Mouse (Mus musculus): ENCODE measurements around the gene Hoxc9.

Gene Hoxc9

DNA sequence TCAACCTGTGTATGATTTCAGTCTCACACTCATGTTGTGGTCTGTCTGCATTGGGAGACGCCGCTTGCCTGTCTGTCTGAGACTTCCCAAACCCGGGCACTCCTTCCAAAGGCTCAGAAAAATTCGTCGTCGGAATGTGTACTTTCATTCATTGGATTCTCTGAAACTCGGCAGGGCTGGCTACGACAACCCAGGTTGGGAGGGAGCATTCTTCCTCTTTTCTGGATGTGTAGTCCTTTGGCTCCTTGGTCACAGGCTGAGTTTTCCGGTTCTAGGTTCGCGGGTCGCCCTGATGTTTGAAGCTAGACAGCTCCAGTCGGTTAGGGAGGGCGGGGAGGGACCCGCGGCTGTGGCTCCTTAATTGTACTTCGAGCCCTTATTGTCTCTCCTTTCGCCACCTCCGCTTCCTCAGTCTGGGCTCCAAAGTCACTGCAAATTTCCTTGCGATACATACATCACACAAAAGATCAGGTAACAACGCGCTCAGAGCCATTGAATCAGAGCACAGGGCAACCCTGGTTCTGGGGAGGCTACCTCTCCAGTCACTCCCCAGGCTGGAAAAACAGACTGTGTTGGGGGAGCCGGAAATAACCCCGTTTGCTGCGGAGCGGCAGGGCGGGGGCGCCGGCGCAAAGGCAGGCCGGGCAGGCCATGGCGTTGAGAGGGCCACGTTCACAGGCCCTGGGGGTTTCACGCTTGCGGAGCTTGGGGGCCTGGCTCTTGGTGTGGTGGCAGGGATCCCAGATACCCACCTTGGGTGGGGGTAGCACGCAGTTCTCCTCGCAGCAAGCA lies 588 bp downstream of the Hoxc9 start:
- DNase-seq (ENCODE audit: low spot score in 2 of 2), result no peak

DNA sequence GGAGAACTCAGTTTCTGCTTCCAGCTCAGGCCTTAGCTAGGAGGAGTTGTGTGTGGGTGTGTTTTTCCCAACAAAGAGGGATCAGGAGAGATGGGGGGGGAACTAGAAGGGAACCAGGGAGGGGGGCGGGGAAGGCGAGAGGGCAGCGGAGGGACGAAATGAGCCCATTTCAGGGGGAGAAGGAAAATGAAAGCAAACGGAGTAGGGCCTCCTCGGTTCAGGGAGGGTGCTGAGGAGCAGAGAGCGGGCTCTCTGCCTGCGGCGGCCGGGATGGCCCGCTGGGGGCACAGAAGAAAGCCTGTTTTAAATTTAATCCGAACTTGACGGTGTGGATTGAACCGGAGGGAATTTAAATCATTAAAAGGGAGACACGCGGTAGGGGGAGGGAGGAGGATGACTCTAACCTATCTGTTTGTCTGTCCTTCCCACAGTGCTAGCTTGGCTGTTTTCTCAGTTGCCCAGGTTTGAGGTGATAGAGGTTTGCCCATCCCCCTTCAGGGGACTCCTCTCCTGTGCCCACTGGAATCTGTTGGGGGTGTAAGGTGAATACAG lies 1.3 kb downstream of the Hoxc9 start:
- DNase-seq (ENCODE audit: low spot score in 2 of 2), result no peak

DNA sequence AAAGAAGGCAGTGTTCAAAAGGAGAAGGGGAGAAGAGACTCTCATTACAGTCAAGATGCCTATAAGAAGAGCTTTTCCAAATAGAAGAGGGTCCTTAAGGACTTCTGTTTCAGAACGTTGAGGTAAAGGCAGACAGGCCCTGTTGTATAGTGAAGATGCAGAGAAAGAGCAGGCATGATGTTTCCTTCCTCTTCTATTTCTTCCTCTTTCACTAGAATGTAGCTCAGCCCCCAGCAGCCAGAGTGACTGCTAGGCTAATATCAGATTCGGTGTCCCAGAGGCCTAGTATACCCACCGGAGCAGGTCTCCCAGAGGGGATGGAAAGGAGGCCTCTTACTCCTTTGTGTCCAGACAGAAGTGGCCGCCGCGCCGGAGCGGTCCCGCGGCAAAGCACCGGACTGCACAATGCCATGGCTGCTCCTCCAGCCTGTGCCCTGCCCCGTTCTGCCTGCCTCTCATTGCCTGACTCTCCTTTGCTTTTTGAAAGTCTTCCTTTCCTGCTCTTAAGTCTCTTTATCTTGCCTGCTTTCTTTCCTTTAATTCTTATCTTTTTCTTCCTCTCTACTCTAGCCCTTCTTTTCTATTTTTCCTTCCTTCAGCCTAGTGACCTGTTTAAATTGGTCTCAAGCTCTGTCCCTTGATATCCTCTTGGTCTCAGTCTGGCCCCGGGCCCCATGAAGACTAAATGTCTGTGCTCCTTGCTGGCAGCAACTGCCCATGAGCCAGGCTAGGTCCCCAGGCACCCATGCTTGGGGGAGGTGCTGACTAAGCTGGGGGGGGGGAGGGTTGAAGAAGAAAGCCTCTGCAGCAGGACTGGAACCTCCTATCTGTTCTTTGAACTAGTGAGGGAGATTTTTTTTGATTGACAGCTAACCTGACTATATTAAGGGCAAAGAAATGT lies 2.6 kb downstream of the Hoxc9 start:
- DNase-seq (ENCODE audit: low spot score in 2 of 2), result no peak

DNA sequence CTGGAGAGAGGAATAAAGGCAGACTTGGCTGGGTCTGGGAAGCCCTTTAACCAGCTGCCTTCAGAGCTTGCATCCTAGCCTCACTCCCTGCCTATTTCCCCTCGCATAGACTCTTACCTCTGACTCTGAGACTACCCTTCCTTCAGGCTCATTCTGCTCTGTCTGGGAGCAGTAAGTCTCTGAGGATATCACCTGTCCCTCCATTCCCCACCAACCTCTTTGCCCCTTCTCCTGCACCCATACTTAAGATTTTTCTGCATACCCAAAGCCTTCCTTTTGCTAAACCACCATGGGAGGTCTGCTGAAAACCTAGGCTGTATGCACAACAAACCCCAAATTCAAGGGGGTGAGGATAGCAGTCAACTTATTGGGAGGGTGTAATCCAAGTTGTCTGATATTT lies 3.7 kb downstream of the Hoxc9 start:
- DNase-seq (ENCODE audit: low spot score in 2 of 2), result no peak

DNA sequence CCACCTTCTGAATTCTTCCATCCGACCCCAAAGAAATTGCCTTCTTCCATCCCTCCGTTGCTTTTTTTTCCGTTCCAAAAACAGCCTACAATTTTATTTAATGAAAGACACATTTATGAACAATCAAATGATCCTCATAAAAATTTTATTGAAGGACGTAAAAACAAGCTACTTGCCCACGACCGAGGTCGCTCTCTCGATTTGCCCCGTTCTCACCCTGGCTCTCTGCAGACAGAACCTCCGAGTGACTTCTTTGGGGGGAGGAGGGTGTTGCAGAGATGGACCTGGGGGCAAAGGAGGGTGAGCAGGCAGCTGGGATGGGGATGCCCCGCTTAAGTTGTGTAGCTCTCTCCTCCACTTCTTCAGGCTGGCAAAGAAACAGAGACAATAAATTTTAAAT lies 4.1 kb downstream of the Hoxc9 start:
- DNase-seq (ENCODE audit: low spot score in 2 of 2), result no peak

DNA sequence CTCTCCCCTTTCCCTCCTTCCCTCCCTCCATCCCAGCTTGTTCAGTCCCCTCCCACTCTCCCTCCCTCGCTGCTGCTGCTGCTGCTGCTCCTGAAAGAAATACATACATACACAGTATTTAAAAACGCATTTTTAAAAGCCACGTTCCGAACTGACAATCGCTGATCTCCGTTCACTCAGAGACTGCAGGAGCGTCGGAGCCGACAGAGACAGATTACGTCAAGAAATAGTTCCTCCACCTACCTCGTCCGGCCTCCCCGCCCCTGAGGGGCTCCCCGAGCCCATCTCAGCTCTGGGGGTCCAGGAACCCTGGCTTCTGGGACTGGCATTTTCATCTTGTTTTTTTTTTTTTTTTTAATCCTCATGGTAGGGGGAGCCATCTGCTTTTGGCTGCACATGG lies 4.7 kb downstream of the Hoxc9 start:
- DNase-seq (ENCODE audit: low spot score in 2 of 2), result no peak

DNA sequence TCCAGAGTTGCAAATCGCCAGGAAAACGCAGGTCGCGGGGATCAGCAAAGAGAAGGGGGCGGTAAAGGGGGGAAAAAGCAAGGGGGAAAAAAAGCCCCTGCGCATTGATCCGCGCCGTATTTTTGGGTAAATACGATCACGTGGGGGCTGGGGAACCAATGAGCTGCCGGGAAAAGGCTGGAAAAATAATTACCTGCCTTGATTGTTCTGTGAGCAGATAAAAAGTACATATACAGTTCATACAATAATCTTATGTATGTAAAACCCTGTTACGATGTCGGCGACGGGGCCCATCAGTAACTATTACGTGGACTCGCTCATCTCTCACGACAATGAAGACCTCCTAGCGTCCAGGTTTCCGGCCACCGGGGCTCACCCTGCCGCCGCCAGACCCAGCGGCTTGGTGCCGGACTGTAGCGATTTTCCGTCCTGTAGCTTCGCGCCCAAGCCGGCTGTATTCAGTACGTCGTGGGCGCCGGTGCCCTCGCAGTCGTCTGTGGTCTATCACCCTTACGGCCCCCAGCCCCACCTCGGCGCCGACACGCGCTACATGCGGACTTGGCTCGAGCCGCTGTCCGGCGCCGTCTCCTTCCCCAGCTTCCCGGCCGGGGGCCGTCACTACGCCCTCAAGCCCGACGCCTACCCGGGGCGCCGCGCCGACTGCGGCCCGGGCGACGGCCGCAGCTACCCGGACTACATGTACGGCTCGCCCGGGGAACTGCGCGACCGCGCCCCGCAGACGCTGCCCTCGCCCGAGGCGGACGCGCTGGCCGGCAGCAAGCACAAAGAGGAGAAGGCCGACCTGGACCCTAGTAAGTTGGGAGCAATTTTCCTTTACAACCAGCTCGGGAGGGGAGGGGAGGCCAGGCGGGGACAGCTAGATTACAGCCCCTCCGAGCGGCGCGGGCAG lies 5.4 kb downstream of the Hoxc9 start:
- no peak for DNase-seq (ENCODE audit: low spot score in 2 of 2)

DNA sequence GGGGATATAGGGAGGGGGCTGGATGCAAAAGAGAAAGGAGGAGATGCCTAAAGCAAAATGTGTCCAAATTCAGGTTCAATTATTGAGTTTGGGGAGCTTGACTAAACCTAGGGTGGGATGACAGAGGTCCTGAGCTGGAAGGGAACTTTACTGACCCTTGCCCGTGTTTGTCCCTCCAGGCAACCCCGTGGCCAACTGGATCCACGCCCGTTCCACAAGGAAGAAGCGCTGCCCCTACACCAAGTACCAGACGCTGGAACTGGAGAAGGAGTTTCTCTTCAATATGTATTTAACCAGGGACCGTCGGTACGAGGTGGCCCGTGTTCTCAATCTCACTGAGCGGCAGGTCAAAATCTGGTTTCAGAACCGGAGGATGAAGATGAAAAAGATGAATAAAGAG lies 7.5 kb downstream of the Hoxc9 start:
- no peak for DNase-seq (ENCODE audit: low spot score in 2 of 2)

DNA sequence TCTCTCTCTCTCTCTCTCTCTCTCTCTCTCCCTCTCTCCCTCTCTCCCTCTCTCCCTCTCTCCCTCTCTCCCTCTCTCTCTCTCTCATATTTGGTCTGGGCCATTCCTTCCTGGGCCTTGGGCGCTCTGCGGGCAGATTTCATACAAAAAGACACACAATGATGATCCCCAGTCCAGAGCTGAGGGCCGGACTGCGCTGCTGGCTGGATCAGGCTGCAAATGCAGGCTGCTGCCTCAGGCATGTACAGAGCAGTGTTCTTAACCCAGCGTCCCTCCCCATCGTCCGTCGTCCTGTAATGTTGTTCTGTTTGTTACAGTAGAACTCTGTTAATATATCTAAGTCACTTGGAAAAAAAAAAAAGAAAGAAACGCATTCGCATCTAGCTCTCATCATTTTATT lies 8.3 kb downstream of the Hoxc9 start:
- DNase-seq (ENCODE audit: low spot score in 2 of 2), result no peak

DNA sequence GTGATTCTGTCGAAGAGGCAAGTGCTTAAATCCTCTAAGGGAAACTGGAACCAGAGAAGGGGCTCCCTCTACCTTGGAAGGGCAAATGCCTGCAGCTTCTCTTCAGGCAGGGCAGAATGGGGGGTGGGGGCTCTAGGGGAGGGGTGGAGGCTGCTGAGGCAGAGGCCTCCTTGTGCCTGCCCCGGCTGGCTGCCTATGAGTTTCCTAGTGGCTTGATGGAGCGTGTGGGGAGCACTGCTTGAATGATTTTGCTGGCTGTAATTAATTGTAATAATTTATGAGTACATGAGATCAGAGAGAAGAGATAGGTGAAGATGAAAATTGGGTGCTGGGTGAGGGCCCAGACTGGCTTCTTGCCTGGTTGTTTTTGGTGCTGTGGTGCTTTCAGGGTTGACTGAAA lies 8.7 kb downstream of the Hoxc9 start:
- no peak for DNase-seq (ENCODE audit: low spot score in 2 of 2)

DNA sequence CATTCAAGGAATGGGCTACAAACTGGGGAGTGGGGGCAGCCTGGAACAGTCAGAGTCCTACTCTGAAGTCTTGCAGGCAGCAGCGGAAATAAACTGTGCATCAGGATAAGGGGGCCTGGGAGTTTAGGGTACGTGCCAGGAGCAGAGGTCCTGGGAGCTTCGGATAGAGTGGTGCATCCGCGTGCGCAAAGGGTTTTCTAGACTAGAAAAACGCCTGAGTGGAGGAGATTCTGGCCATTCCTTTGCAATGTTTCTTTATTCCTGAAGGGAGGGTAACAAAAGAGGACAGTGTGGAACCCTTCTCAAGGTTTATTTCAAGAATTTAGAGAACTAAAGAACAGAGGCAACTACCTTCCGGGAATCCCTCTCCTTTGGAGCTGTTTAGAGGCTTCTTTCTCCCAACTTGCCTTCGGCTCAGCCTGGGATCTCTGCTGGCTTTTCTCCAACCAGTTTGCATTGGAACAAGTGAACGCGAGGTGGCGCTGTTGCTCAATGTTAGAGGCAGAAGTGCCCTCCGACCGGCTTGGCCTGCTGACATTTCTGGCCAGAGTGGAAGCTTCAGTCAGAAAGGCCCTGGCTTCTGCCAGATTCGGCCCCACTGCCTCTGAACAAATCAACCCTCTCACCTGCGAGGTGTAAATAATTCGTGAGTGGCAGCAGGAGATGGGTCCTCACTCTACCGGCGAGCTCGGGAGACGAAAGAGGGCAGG lies 11.0 kb downstream of the Hoxc9 start:
- peak; percentile 77 to 89 for DNase-seq (ENCODE audit: low spot score in 2 of 2)

DNA sequence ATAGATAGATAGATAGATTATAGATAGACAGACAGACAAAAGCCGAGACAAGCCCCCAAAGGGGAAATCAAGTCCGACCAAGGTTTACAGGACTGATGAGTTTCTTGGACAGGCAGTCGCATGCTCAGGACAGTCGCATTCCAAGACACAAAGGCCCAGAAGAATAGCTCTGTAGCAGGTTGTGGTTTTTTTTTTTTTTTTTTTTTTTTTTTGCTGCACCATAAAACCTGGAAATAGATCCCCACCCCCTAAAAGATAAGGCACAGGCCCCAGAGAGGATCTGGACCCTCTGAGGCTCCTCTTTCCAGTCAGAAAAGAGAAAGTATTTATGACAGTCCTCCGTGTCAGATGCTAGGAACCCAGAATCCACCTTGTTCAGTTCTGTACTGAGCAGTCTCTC lies 11.8 kb downstream of the Hoxc9 start:
- no peak for DNase-seq (ENCODE audit: low spot score in 2 of 2)

DNA sequence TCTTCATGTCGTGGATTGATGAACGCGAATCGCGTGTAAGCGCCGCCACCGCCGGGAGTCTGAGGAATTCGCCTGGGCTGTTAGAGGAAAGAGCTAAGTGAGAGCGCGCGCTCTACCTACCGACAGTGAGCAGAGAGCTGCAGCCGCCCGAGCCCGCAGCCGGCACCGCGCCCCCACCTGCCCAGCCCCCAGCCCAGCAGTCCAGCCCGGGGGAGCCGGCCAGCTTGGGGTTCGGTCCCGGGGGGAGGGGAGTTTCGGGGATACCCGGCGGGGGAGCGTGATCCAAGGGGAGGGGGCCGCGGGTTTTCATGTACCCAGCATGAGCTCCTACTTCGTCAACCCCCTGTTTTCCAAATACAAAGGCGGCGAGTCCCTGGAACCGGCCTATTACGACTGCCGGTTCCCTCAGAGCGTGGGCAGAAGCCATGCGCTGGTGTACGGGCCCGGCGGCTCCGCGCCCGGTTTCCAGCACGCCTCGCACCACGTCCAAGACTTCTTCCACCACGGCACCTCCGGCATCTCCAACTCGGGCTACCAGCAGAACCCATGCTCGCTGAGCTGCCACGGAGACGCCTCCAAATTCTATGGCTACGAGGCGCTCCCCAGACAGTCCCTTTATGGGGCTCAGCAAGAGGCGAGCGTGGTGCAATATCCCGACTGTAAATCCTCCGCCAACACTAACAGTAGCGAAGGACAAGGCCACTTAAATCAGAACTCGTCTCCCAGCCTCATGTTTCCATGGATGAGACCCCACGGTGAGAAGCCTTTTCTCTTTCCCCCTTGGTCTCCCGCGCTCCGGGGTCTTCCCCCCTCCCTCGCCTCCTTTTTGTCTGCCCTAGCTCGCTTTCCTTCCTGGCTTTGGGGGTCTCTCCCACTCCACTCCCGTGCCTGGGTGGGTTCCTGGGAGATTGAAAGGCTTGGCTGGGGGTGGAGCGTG lies 14.5 kb downstream of the Hoxc9 start, which contains the start of gene Hoxc8:
Gene Hoxc8, plus strand, starts transcription at position 147 of the 937 bp plus-strand sequence.
- no peak for DNase-seq (ENCODE audit: low spot score in 2 of 2)

DNA sequence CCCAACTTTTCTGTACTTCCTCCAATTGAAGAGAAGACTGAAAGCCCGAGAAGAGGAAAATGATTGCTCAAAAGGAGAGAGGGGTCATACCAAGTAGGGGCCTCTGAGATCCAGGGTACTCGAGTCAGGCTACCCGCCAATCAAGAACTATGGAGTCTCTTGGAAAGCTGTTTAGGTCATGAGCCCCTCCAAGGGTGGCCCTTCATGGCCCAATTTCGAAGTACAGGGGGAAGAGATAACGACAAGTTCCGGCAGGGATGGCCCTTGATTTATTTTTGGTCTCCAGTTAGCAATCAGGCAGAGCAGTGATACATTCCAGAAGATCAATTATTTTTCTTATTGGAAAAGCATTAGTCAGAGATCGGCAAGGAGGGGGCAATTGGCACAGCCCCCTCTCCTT lies 15.5 kb downstream of the Hoxc9 start:
- no peak for DNase-seq (ENCODE audit: low spot score in 2 of 2)

DNA sequence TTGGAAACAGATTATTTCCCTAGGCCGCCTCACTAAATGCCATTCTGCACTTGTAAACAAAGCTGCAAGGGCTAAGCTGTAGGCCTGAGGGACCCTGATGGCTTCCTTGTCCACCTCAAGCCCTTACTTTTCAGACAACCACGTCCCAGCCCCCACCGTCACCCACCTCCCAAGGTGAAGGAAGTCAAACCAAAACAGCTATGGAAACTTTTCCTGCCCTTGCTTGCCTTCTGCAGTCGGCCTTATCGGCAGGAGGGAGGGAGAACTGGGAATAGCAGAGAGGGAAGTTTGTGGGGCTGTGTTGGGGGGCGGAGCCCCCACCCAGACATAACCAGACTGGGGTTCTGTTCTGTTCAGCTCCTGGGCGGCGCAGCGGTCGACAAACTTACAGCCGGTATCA lies 16.0 kb downstream of the Hoxc9 start:
- no peak for DNase-seq (ENCODE audit: low spot score in 2 of 2)

DNA sequence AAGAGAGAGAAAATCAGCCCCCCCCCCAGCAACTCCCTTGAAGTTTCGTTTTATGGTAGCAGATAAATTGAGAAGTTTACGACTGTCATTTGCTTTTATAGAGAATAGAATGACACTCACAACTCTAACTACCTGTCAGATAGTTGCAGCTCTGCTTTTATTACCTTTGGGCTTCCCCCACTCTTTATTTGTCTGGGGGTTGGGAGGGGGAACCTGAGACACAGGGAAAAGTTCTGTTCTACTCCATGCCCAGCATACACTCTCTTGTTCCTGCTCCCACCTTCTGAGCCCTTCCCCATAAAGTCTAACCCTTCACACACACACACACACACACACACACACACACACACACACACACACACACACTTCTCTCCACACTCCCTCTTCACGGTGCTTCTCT lies 16.6 kb downstream of the Hoxc9 start:
- DNase-seq (ENCODE audit: low spot score in 2 of 2), result no peak

DNA sequence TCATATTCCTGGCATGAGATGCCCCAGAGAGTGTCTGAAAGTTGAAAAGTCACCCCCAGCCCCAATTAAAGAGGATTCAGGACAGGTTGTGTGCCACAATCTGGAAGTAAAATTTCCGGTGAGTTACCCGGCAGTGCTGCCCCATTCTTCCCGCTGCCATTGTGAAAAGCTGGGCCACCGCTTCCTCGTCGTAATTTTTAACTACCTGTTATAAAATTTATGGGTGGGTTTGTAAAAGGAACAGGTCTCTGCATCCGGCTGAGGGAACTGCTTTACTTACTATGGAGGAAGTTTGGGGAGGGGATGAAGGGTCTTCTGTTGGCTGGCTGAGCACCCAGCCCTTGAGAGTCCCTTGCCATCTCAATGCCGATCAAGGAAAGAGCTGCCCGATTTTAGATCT lies 20.3 kb downstream of the Hoxc9 start:
- DNase-seq (ENCODE audit: low spot score in 2 of 2), result no peak

DNA sequence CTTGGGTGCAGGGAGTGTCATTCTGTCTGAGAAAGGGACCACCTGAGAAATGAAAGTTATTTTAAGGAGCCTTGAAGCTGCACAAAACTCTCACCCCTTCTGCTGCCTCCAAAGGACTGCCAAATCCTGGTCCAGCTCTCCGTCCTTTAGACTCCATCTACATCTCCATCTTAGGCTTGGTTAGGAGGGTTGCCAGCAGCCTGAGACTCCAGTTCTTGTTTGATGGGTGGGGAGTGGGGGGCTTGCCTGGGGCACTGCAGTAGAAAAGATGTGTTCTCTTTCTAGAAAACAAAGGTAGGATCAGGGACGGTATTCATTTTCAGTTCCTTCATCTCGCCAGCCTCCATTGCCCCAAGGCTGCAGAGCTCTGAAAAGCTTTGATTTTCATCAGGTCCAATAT lies 21.2 kb downstream of the Hoxc9 start:
- DNase-seq (ENCODE audit: low spot score in 2 of 2), result no peak

DNA sequence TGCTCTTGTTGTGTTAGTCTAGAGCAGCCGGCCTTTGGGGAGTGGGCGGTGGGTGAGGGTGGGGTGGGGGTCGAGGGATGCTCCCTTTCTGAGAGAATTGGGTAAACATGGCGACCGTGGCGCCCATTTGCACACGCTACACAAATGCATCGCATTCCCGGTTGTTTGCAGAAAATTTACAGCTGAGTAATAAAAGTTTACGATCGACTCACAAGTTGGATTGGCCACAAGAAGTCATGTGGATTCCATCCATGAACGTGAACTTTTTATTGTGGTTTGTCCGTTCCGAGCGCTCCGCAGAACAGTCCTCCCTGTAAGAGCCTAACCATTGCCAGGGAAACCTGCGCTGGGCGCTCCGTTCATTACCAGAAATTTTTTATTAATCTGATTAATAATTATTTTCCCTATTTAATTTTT lies 21.7 kb downstream of the Hoxc9 start, which contains the start of gene Hoxc6:
Gene Hoxc6, plus strand, starts transcription at position 319 of the 417 bp plus-strand sequence.
- DNase-seq (ENCODE audit: low spot score in 2 of 2), result no peak

Data from heart, adult 9 months (tissue).